Mouse (Mus musculus) urinary bladder, postnatal 25 days (tissue): ENCODE data around the gene Pnmal1.

Experiments
- DNase-seq: peaks from one replicate; pipeline ENCODE4 v3.0.0; 2022; ENCODE audit warnings: low spot score

Gene Pnmal1

GRCm38 (mm10) chr7:16959539-16960187 lies at the start of gene Pnmal1:
TSS of gene Pnmal1 (plus strand) at chr7:16959679.
- no peak for DNase-seq

DNA sequence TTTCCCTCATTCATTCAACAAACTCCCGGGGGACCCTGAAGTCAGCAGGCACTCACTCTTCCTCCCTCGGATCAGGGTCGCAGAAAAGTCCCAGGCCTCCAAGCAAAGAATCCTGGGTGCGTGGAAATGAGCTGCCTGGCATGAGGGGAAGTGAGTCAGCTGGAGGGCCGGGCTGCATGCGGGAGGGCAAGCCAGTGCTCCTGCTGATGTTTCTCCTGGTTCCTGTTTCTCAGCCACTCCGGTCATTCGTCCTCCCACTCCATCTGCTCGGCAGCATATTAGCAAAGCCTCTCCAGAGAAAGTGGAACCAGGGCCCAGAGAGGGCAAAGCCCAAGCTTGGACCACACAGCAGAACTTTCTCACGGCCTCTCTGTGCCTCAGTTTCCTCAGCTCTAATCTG lies 49.6 kb upstream of the Pnmal1 start:
- no peak for DNase-seq

GRCm38 (mm10) chr7:16911904-16912303 lies 47.6 kb upstream of the Pnmal1 start:
- no peak for DNase-seq

- DNase-seq = no peak
Observed at GRCm38 (mm10) chr7:16912360-16912759, 47.1 kb upstream of the Pnmal1 start.

DNA sequence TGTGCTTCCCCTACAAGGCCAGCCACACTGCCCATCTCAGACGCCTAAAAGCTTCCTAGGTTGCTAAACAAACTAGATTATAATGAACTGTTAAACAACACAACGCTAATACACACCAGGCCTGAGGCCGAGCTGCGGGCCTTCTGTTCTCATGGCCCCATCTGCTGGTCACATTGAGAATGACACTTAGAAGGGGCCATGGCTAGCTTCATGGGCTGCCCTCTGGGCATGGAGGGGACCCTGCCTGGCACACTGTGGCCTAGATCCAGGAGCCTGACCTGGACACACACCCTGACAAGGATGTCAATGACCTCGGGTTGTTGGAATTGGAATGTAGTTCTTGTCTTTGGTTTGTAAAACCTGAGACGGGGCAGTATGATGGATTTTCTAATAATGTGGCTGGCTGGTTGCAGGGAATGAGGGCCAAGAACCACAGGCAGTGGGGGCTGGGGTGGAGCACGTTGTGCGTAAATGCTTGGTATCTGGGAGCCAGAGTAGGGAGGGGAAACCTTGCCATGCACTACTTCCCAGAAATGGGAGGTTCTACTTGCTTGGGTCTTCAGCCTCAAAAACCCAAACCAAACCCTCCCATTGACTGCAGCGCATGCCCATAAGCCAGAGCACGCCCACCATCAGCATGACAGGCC lies 45.5 kb upstream of the Pnmal1 start:
- DNase-seq = peak; percentile 68

DNA sequence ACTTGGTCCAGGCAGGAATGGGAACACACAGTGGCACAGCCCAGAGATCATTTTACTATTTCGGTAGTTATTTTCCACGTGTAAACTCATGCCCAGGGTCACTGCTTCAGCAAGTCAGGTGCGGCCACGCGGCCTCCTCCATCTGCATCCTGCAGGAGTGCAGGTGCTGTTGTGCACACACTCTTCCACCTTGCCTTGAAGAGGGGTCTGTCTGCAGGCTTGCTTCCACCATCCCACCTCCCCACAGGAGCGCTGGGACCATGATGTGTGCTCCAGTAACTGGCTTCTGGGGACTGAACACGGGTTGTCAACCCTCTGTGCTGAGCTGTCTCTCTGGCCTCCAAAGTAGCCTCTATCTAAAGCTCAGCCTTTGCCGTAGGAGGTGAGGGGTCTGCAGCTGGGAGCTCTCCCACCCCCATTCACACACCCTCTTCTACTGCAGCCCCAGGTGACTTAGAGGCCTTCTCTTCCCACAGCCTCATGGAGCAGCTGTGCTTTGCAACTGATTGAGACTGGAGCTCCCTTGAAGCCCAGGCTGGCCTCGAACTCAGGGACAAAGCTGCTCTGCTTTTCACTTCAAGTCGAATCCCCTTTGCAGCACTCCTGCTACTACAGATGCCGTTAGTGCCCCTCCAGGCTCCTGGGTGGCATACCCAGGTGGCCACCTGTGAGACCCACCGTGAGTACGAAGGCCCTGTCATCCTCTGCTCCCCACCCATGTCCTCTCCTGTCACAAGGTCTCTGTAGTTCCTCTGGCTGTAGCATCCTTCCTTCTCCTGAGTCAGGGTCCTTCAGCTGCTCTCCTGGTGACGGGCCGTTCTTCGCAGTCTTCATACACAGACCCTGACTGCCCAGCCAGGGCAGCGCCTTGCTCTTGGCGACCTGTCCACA lies 44.8 kb upstream of the Pnmal1 start:
- DNase-seq = no peak

GRCm38 (mm10) chr7:16915461-16916340 lies 43.8 kb upstream of the Pnmal1 start:
- no peak for DNase-seq

DNA sequence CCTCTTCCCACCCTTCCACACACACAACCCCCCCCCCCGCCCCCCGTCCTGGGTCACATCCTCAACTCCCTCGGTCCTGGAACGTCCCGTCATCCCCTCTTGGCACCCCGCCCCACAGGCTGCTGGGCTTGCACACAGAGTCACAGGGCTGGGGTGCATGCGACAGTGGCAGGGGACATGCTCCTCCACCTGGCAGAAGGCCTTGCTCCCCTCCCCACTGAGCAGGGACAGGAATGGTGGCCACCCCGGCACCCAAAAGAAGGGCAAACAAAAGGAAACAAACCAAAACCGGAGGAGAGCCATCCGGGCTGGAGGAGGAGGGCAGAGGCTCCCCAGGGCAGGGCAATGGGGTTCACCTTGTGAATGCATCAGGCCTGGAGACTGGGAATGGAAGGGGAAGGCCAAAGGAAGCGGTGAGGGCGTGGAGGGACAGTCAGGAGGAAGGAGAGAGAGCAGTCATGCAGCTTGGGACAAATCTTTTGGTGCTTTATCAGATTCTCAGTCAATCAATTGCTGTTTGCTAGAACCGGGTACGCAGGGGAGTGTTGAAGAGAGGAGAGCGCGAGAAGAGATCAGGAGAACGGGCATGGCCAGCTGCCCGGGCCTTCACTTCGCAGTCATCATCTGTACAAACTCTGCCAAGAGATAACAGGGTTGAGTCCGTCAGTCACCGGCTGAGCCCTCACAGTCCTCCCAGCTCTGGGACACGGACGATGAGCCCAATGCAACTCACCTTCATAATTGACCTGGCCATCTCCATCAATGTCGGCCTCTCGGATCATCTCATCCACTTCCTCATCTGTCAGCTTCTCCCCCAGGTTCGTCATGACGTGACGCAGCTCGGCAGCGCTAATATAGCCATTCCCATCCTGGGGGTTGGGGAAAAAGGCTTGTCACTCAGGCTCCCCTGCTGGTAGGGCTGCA lies 42.9 kb upstream of the Pnmal1 start:
- no peak for DNase-seq

GRCm38 (mm10) chr7:16917447-16917846 lies 42.0 kb upstream of the Pnmal1 start:
- no peak for DNase-seq

GRCm38 (mm10) chr7:16918014-16918413 lies 41.5 kb upstream of the Pnmal1 start:
- DNase-seq = no peak

GRCm38 (mm10) chr7:16918670-16919069 lies 40.8 kb upstream of the Pnmal1 start:
- DNase-seq = no peak

DNA sequence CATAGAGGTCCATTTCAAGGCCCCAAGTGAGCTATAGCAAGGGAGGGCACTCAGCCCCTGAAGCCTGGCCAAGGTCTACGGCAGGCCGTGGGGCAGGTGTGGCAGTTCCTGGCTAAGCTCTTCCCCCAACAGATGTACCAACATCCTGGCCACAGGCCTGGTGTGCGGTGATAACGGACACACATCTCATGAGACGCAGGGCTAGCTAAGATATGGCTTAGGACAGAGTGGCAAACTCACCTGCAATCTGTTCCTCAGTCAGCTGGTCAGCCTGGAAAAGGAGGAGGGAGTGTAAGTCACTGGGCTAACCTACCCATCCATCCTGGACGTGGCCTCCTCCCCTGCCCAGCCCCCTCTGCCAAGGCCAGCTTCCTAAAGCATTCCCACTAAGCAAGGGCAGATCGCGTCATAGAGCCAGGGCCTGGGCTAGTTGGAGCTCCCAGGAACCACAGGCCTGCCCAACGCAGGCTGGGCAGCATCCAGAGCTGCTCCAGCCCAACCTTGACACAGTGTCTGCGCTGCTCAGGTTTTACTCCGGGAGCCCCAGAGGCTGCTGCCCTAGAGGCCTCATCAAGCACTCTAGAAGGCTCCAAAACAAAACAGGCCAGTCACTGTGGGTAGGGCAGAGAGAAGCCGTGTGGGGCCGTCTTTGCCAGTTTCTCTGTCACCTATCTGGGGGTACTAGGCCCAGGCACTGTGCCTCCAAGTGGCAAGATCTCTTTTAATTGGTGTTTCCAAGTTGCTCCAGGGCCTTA lies 39.9 kb upstream of the Pnmal1 start:
- DNase-seq = no peak

DNA sequence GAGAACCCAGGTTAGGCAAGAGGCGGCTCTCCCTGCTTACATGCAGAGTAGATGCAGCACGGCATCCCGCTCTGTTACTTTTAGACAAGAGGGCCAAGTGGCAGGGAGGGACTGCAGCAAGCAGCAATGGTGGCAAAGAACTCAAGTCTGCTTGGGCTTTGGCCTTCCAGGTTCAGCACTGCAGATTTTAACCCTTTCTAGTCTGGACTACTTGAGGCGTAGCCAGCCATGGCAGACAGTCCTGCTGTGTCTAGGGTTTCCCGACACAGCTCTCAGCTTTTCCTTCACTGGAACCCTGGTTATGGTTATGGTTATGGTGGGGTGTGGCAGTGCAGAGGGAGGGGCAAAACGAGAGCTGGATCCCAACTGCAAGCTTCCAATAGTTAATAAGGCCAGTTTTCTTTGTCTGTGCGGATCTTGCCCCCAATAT lies 39.3 kb upstream of the Pnmal1 start:
- DNase-seq = no peak

DNA sequence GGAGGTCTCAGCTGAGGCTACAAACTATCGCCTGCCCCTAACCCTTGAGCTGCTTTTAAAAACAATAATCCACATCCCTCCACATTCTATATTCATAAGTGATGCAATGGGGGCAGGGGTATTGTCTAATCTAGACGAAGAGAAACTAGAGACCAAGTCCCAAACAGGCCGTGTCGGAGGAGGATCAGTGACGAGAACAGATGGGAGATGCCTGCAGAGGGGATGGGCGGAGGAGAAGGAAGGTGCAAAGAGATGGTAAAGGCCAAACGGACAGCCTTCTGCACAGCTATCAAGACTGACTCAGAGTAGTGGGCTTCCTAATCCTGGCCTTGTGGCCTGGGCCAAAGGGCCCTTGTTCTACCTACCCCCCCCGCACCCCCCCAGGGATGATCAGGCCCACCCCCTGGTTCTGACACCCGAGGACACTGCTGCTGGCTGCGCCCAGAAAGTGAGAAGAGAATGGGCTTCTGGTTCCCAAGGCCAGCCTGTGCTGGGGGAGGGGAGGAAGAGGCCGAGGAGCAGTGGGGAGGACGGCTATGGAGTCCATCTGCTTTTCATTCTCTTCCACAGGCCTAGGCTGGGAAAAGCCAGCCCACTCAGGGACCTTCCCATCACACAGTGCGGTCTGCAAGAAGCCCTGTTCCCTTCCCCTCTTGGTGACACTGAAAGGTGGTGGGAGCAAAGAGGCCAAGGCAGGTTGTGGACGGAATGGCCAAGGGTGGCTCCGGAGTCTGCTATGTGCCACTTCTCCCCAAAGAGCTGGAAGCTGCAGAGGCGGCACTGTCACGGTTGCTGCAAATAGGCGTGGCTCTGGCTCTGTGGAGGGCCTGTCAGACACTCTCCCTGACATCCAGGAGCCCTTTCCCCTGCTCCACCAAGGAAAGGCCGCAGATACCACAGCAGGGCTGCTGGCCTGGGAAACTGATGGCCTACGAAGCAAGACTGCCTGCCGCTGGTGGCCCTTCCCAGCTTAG lies 38.4 kb upstream of the Pnmal1 start:
- DNase-seq = no peak

- DNase-seq = no peak
Observed at GRCm38 (mm10) chr7:16921881-16922335, 37.6 kb upstream of the Pnmal1 start.

DNA sequence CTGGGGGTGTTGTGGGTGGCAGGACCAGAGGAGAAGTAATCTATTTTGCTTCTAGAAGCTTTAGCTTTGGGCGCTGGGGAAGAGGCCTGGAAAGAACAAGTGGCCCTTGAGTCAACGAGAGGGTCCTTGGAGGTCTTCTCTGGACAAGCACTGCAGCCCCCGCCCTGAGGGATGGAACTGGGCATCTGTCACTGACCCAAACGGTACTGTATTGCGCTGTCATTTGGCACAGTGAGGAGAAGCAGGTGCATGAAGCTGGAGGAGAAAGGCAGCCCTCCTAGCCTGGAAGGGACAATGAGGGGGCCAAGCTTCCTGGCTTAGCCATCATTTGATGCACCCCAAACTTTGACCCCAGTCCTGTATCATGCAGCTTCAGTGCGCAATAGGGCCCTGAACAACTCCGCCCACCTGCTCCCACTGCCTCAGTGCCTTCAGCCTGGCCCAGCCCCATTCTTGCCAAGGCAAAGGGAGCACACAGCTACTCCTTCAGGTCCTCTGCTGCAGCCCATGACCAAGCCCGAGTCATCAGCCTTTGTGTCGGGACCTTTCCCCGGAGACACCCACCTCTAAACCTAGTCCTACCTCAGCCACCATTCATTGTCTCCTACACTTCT lies 37.0 kb upstream of the Pnmal1 start:
- no peak for DNase-seq

DNA sequence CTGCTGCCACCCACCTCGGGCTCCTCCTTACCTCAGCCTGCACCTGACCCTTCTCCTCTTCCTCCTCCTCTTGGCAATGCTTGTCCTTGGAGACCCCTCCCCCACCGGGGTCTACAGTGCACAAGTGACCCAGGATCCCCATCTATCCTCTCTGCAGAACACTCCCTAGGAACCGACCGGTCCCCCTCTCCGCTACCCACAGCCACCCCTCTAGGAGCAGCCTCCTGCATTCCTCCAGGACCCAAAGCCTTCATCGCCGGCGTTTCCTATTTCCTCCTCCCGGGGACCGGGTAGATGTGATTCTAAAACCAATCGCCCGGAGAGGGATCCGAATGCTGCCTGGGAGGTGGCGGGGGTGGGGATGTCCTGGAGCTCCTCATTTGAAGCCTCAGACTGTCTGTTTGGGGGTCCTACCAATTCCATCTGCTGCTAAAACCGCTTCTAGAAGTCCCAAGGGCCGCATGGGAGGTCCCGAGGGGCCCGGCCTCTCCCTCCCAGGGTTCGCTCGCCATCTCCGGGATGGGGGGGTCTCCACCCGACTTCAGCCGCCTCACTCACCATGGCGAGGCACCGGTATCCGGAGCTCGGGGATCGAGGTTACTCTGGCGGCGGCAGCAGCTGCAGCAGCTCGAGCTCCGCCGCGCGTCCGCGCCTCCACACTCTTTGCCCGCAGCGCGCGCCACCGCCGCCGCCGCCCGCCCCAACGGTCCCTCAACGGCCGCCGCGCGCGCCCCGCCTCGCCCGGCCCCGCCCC lies 36.0 kb upstream of the Pnmal1 start:
- DNase-seq = no peak
